Mouse (Mus musculus) stomach, embryonic 14.5 days (tissue): ENCODE measurements around the gene Hsd17b13. TPM values are rescaled to one million over a fixed set of nuclear protein-coding genes. Genes with fewer than 3 reads are reported as not detected.

Source experiments
- ATAC-seq: fragments of 200-750 bp; cut with Nextera tagmentation; 2 replicates; pipeline ENCODE4 v1.8.0; 2017; ENCODE audit warnings: low read depth, moderate TSS enrichment; ENCODE audit not compliant: insufficient number of reproducible peaks, insufficient read depth, low FRiP score
- H3K27ac ChIP-seq: fragments of 300-500 bp; sonication (generic); 2 replicates; pipeline ENCODE4 v1.5.1; 2014; ENCODE audit warnings: mild to moderate bottlenecking, low read length, moderate library complexity, mixed read lengths
- H3K27me3 ChIP-seq: fragments of 300-500 bp; sonication (generic); 2 replicates; pipeline ENCODE4 v1.6.1; 2014; ENCODE audit warnings: low read length, control low read depth, mixed read lengths; ENCODE audit not compliant: control insufficient read depth, insufficient read depth
- H3K36me3 ChIP-seq: fragments of 300-500 bp; sonication (generic); 2 replicates; pipeline ENCODE4 v1.6.1; 2014; ENCODE audit warnings: mild to moderate bottlenecking, control low read depth, low read length, moderate library complexity, mixed read lengths; ENCODE audit not compliant: control insufficient read depth, insufficient read depth
- H3K4me1 ChIP-seq: fragments of 300-500 bp; sonication (generic); 2 replicates; pipeline ENCODE4 v1.6.1; 2014; ENCODE audit warnings: low read length, control low read depth, mixed read lengths; ENCODE audit not compliant: control insufficient read depth, insufficient read depth
- H3K4me2 ChIP-seq: fragments of 300-500 bp; sonication (generic); replicated peaks from 2 replicates; pipeline ENCODE4 v1.6.1; 2014; ENCODE audit warnings: low read depth, low read length, control low read depth
- H3K4me3 ChIP-seq: fragments of 300-500 bp; sonication (generic); 2 replicates; pipeline ENCODE4 v1.5.1; 2014; ENCODE audit warnings: low read depth, low read length, control low read depth
- H3K9ac ChIP-seq: fragments of 300-500 bp; sonication (generic); replicated peaks from 2 replicates; pipeline ENCODE4 v1.6.1; 2014; ENCODE audit warnings: low read depth, mild to moderate bottlenecking, control low read depth, low read length, moderate library complexity, mixed read lengths
- H3K9me3 ChIP-seq: fragments of 300-500 bp; sonication (generic); 2 replicates; pipeline ENCODE4 v1.6.1; 2016; ENCODE audit warnings: low read depth, low read length, control low read depth; ENCODE audit not compliant: control insufficient read depth
- WGBS: fragments of 180-500 bp; shearing (Covaris S2); extraction: QIAGEN DNeasy Blood & Tissue Kit; methylation state at CpG from one replicate; pipeline ENCODE4 v1.1.7; 2014; 5-methylcytosine and 5-hydroxymethylcytosine counted together
- polyA plus RNA-seq: library from polyadenylated mRNA; unstranded; fragments of >200 nt; fragmentation: Nextera tagmentation; extraction: Ambion mirVana; gene quantifications from 2 replicates; pipeline ENCODE4 v1.2.1, GENCODE M21; 2014

The Hsd17b13 gene
- polyA plus RNA-seq, 1 experiment from 2014 or later = 0.38 TPM

GRCm38 (mm10) chr5:103998739-103999138 is 21.5 kb upstream of the Hsd17b13 start:
- H3K4me3 ChIP-seq = no peak overlapping the region
- no peaks in the 10 kb centered on the region for H3K4me1 ChIP-seq
- H3K9ac ChIP-seq = no peak overlapping the region
- no peak for ATAC-seq
- H3K27me3 ChIP-seq = no peaks in the 10 kb centered on the region
- H3K4me2 ChIP-seq = no peak overlapping the region
- 74% methylated on average over 5 of the region's 5 CpGs for WGBS
- H3K36me3 ChIP-seq = no peaks in the 10 kb centered on the region
- no peak overlapping the region for H3K27ac ChIP-seq
- H3K9me3 ChIP-seq = no peaks in the 10 kb centered on the region

GRCm38 (mm10) chr5:103995181-103995580 is 18.0 kb upstream of the Hsd17b13 start:
- H3K36me3 ChIP-seq = no peaks in the 10 kb centered on the region
- H3K9me3 ChIP-seq = no peaks in the 10 kb centered on the region
- H3K27me3 ChIP-seq = no peaks in the 10 kb centered on the region
- no peak overlapping the region for H3K27ac ChIP-seq
- no peak overlapping the region for H3K4me3 ChIP-seq
- H3K9ac ChIP-seq = no peak overlapping the region
- ATAC-seq = no peak
- no peaks in the 10 kb centered on the region for H3K4me1 ChIP-seq
- 70% methylated on average over 3 of the region's 3 CpGs for whole genome bisulfite sequencing
- no peak overlapping the region for H3K4me2 ChIP-seq

GRCm38 (mm10) chr5:103994669-103995068 is 17.5 kb upstream of the Hsd17b13 start:
- Histone ChIP-seq H3K4me3 (no peak overlapping the region), H3K9me3 (no peaks in the 10 kb centered on the region), H3K9ac (no peak overlapping the region), H3K4me2 (no peak overlapping the region), H3K4me1 (no peaks in the 10 kb centered on the region), H3K27ac (no peak overlapping the region), H3K27me3 (no peaks in the 10 kb centered on the region), H3K36me3 (no peaks in the 10 kb centered on the region)
- WGBS = 79% methylated on average over 4 of the region's 4 CpGs
- no peak for ATAC-seq

DNA sequence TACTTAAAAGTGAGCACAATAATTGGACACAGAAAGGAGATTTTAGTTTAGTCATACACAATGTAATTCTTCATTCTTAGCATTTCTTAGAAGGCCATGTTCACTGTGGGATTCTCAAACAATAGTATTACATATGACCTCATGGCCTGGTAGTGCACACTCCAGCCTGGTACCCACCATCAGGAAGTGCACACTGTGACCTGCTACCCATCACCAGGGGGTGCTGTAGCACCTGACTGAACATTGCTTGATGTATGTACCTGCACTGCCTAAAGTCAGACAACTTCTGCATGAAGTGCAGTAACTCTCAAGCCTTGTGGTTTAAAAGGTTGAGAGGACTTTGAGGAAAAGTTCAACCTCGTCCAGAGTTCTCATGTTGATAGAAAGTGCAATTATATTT is 16.4 kb upstream of the Hsd17b13 start:
- Histone ChIP-seq H3K36me3 (no peaks in the 10 kb centered on the region), H3K9me3 (no peaks in the 10 kb centered on the region), H3K4me2 (no peak overlapping the region), H3K27ac (no peak overlapping the region), H3K27me3 (no peaks in the 10 kb centered on the region), H3K4me3 (no peak overlapping the region), H3K4me1 (no peaks in the 10 kb centered on the region), H3K9ac (no peak overlapping the region)
- WGBS = 78% methylated on average over 1 of the region's 1 CpGs
- no peak for ATAC-seq

DNA sequence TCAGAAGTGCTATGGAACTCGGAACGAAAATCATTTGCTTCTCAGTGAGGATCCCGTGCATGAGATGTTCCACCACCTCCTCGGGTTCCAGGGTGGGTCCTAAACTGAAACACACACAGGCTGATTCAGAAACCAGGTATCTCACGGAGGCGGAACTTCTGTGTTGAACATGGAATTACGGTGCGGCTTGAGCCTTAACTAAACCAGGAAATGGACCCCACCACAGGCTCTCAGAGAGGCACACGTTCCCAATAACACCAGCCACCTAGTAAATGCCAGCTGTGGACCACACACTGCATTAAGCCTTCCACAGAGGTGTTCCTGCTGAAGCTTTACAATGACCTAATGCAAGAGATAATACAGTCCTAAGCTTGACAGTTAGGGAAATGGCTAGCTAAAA is 15.6 kb upstream of the Hsd17b13 start:
- Histone ChIP-seq H3K9me3 (no peaks in the 10 kb centered on the region), H3K9ac (no peak overlapping the region), H3K36me3 (no peaks in the 10 kb centered on the region), H3K4me3 (no peak overlapping the region), H3K27me3 (no peaks in the 10 kb centered on the region), H3K27ac (no peak overlapping the region), H3K4me2 (no peak overlapping the region), H3K4me1 (no peaks in the 10 kb centered on the region)
- 88% methylated on average over 9 of the region's 9 CpGs for WGBS
- no peak for ATAC-seq

DNA sequence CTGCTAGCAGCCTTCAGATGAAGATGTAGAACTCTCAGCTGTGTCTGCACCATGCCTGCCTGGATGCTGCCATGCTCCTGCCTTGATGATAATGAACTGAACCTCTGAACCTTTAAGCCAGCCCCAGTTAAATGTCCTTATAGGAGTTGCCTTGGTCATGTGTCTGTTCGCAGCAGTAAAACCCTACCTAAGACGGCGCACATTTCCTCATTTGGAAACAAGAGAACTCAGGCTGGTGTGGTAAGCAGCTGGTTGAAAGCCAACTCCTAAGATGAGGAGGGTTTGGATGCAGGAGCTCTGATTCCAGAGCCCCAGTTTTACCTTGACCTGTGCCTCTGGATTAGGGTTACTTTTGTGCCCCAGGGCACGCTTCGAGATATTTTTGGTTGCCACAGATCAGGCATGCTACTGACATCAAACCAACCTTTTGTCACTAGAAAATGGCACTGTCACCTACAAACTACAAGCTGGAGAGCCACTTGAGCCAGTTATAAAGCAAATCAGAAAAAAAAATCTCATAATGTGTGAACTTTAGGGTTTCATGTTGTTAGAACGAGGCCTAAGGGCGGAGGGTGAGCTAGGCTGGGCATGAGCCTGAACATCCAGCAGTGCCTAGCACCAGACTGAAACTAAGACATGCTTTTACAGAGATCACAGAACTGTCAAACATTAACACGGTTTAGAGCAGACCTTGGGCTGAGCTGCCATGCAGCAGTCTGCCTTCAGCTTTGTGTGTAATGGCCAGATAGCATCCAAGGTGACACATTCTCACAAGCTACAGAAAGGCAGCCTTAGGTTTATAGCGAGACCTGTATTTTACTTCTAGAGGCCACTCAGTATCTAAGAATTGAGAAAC is 3.7 kb upstream of the Hsd17b13 start:
- 83% methylated on average over 9 of the region's 9 CpGs for WGBS
- ATAC-seq = no peak

DNA sequence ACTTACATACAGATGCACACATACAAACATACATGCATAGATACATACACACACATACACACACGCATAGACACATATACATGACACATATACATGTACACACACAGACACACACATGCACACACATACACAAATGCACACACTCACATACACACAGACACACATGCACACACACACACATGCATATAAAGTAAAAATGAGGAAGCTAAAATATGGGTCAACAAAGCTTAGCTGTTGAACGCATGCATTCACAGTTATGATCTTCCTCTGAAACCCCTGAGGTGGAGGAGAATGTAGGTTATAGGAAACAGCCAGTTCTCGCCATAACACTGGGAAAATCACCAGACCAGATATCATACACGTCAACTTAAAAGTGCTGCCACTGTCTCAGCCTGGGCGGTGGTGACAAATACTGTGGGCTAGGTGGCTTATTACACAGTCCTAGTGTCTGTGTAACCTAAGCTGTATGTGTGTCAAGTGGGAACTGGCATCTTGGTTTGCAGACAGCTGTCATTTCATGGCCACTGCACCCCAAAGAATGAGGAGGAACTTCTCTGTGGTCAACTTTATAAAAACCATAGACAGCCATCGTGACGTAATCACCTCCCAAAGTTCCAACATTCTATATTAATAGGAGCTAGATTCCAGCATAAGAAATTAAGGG is 829 bp upstream of the Hsd17b13 start:
- Histone ChIP-seq H3K4me1 (no peaks in the 10 kb centered on the region), H3K4me3 (no peak overlapping the region), H3K36me3 (no peaks in the 10 kb centered on the region), H3K9me3 (no peaks in the 10 kb centered on the region), H3K4me2 (no peak overlapping the region), H3K27ac (no peak overlapping the region), H3K27me3 (no peaks in the 10 kb centered on the region), H3K9ac (no peak overlapping the region)
- 91% methylated on average over 7 of the region's 7 CpGs for WGBS
- no peak for ATAC-seq

More for the DNA sequence above, 3.7 kb upstream of the Hsd17b13 start:
- Histone ChIP-seq H3K27me3 (no peaks in the 10 kb centered on the region), H3K4me3 (no peak overlapping the region), H3K9me3 (no peaks in the 10 kb centered on the region), H3K4me2 (no peak overlapping the region), H3K9ac (no peak overlapping the region), H3K4me1 (no peaks in the 10 kb centered on the region), H3K36me3 (no peaks in the 10 kb centered on the region), H3K27ac (no peak overlapping the region)

DNA sequence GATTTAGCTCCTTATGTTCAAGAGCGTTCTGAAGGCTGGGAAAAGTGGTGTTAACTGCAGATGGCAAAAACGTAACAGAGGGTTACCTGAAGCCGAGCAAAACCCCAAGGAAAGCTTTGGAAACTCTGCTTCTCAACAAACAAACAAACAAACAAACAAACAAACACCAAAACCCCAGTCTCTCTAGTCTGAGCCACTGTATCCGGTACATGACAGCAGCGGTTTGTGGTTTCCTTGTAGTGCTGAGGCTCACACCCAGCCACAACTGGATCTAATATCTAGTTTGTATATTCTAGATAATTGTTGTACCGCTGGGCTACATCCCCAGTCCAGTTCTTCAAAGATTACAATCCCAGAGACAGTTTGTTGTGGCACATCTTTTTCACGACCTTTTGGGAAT is 1.5 kb downstream of the Hsd17b13 start:
- H3K36me3 ChIP-seq = no peaks in the 10 kb centered on the region
- H3K4me1 ChIP-seq = no peaks in the 10 kb centered on the region
- no peak overlapping the region for H3K27ac ChIP-seq
- 72% methylated on average over 7 of the region's 7 CpGs for WGBS
- no peaks in the 10 kb centered on the region for H3K9me3 ChIP-seq
- no peak for ATAC-seq
- H3K27me3 ChIP-seq = no peaks in the 10 kb centered on the region
- H3K9ac ChIP-seq = no peak overlapping the region
- no peak overlapping the region for H3K4me3 ChIP-seq
- no peak overlapping the region for H3K4me2 ChIP-seq
